Mouse (Mus musculus) kidney, adult 11 months (tissue): ENCODE measurements at regions not wholly inside any gene's neighbourhood (a gene's known extent, or its start where the extent isn't known, plus 50 kb on each side); places are given as distances from the start of the nearest gene placed in this dataset.

Experiments used
- DNase-seq: peaks from one replicate; pipeline ENCODE4 v3.0.0; 2022

- DNase-seq = no peak
These were observed 171.9 kb upstream of the Ccdc122 start for GRCm38 (mm10) chr14:76864664-76865063.

- DNase-seq = no peak
These were observed 173.4 kb upstream of the Ccdc122 start for GRCm38 (mm10) chr14:76863035-76863706.

- no peak for DNase-seq
These were observed 178.2 kb upstream of the Ccdc122 start for GRCm38 (mm10) chr14:76858396-76858795.

- DNase-seq = no peak
These were observed 179.3 kb upstream of the Ccdc122 start for GRCm38 (mm10) chr14:76857196-76857773.

GRCm38 (mm10) chr14:76856591-76856990 is 180.0 kb upstream of the Ccdc122 start:
- DNase-seq = no peak

GRCm38 (mm10) chr14:76854965-76855364 is 181.6 kb upstream of the Ccdc122 start:
- no peak for DNase-seq

- no peak for DNase-seq
These were observed 184.9 kb upstream of the Ccdc122 start for GRCm38 (mm10) chr14:76851473-76852214.

GRCm38 (mm10) chr14:76850641-76851040 is 185.9 kb upstream of the Ccdc122 start:
- DNase-seq = no peak

- DNase-seq = no peak
These were observed 186.5 kb upstream of the Ccdc122 start for GRCm38 (mm10) chr14:76850051-76850450.

GRCm38 (mm10) chr14:76849636-76850035 is 186.9 kb upstream of the Ccdc122 start:
- DNase-seq = no peak

GRCm38 (mm10) chr14:76849071-76849470 is 187.5 kb upstream of the Ccdc122 start:
- DNase-seq = no peak

- no peak for DNase-seq
These were observed 190.9 kb upstream of the Ccdc122 start for GRCm38 (mm10) chr14:76845706-76846105.

- DNase-seq = no peak
These were observed 191.9 kb upstream of the Ccdc122 start for GRCm38 (mm10) chr14:76844717-76845116.

GRCm38 (mm10) chr14:76837583-76838220 is 198.9 kb upstream of the Ccdc122 start:
- peak; percentile 83 for DNase-seq

- DNase-seq = no peak
These were observed 199.6 kb upstream of the Ccdc122 start for GRCm38 (mm10) chr14:76836926-76837516.

- no peak for DNase-seq
These were observed 200.3 kb upstream of the Ccdc122 start for GRCm38 (mm10) chr14:76836271-76836670.

GRCm38 (mm10) chr14:76834084-76834483 is 202.5 kb upstream of the Ccdc122 start:
- no peak for DNase-seq

- no peak for DNase-seq
These were observed 207.4 kb upstream of the Ccdc122 start for GRCm38 (mm10) chr14:76829161-76829510.

GRCm38 (mm10) chr14:76828453-76829160 is 208.0 kb upstream of the Ccdc122 start:
- peak; percentile 63 for DNase-seq

GRCm38 (mm10) chr14:76824066-76824465 is 212.5 kb upstream of the Ccdc122 start:
- no peak for DNase-seq

- peak; percentile 87 for DNase-seq
These were observed 213.7 kb upstream of the Ccdc122 start for GRCm38 (mm10) chr14:76822766-76823325.

GRCm38 (mm10) chr14:76821892-76822291 is 214.7 kb upstream of the Ccdc122 start:
- DNase-seq = peak; percentile 17
